Mouse (Mus musculus): ENCODE data around the gene Snx15.

Gene Snx15

GRCm38 (mm10) chr19:6076564-6077393, 51.3 kb downstream of the Snx15 start, which contains the start of gene Vps51:
Gene Vps51, minus strand, starts transcription at chr19:6077231.
- in situ Hi-C loops (cut with MboI; ENCODE audit: unreplicated experiment in 2 of 2), result no loop called here

- in situ Hi-C loops (cut with MboI; ENCODE audit: unreplicated experiment in 2 of 2), result no loop called here
Measured at GRCm38 (mm10) chr19:6073889-6074288, 54.2 kb downstream of the Snx15 start.

GRCm38 (mm10) chr19:6071261-6071660, 56.8 kb downstream of the Snx15 start:
- in situ Hi-C loops (cut with MboI; ENCODE audit: unreplicated experiment in 2 of 2), result no loop called here

GRCm38 (mm10) chr19:6070571-6071250, 57.4 kb downstream of the Snx15 start:
- in situ Hi-C loops (cut with MboI; ENCODE audit: unreplicated experiment in 2 of 2), result no loop called here

- in situ Hi-C loops (cut with MboI; ENCODE audit: unreplicated experiment in 2 of 2), result no loop called here
Measured at GRCm38 (mm10) chr19:6069851-6070250, 58.3 kb downstream of the Snx15 start.

Data from v-Abl transformed pro-B cells (cell line).